Mouse (Mus musculus) effector memory CD4-positive, alpha-beta T cell, adult 5 months (primary cell): ENCODE results near the gene 4931423N10Rik. TPM values are rescaled to one million over a fixed set of nuclear protein-coding genes. Genes with fewer than 3 reads are reported as not detected.

Experiments used
- polyA plus RNA-seq: library from polyadenylated mRNA; unstranded; fragments of 100-300 nt; shearing (Covaris generic); gene quantifications from one replicate; pipeline ENCODE4 v1.2.1, GENCODE M21; 2017

Gene 4931423N10Rik
- polyA plus RNA-seq, result not detected

DNA sequence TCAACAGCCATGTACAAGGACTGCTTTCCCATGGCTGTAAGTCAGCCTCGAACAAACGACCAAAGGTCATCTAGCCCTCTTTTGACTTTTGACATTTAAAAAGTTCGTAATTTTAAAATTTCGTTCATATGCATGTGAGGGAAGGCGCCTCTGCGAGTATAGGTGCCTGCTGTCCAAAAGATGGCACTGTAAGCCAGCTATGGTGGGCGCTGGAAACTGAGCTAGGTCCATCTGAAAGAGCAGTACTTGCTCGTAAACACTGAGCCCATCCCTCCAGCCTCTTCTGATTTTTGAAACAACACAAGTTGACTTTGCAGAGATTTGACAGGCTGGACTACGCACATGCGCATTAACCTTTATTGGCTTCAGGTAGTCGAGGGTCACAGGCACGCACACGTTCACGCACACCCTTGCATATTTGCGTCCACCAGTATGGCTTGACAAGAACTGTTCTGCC lies at the start of gene 4931423N10Rik:
Gene 4931423N10Rik (plus strand): TSS at position 407 of the 457 bp plus-strand sequence.

Other genes with a start within 250 kb of the 4931423N10Rik start
- gene Abi1, start 167.2 kb upstream of the 4931423N10Rik start, polyA plus RNA-seq, result 155 TPM
- 60.6 TPM for gene Acbd5, start 139.3 kb upstream of the 4931423N10Rik start, polyA plus RNA-seq
- gene Mastl, start 51.5 kb upstream of the 4931423N10Rik start, polyA plus RNA-seq, result 0.42 TPM
- 58.3 TPM for gene Yme1l1, start 51.1 kb upstream of the 4931423N10Rik start, polyA plus RNA-seq
- not detected for gene Nxph2, start 113.8 kb downstream of the 4931423N10Rik start, polyA plus RNA-seq